Mouse (Mus musculus): ENCODE data around the gene Gdpgp1. TPM values are rescaled to one million over a fixed set of nuclear protein-coding genes. Genes with fewer than 3 reads are reported as not detected.

The Gdpgp1 gene
- polyA plus RNA-seq, 1 experiment: 5.3 TPM

DNA sequence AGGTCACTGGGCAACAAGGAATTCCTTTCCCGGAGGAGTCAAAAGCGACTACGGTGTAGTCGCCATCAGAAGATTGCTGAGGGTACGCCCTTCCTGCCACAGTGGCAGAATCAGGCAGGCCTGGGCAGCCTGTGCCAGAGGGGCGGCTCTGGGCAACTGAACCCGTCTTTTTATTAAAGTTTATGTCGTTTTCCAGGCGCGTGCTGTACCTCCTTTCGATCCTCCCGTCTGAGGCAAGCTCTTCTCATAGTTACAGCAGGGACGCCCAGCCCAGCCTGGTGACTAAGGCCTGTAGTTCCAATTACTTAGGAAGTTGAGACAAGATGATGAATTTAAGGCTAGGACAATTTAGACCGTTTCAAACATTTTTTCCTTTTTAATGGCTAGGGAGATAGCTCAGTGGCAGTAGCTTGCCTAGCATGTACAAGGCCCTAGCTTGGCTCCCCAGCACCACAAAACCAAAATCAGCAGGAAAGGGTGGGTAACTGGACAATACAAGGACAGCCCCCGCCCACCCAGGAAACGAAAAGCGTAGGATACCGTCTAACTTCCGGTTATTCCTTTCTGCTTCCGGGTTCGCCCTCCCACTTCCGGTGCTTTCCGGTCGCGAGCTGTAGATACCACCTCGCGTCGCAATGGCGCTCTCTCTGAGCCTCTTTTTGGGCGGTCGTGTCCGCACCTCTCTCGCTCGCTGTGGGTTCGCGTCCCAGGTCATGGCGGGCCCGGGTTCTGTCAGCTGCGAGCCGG lies 28.1 kb downstream of the Gdpgp1 start, which contains the start of gene Ngrn:
Gene Ngrn, plus strand, starts transcription at position 591 of the 747 bp plus-strand sequence.
- peak; percentile 87; the same call in 1 of the 2 replicates for TF ChIP-seq POLR2A (IDR thresholded peaks at IDR 0.05; ENCODE audit: control insufficient read depth, extremely low read depth, insufficient read depth, low read length, poor library complexity)
- no peak for TF ChIP-seq CTCF (IDR thresholded peaks at IDR 0.05; ENCODE audit: borderline replicate concordance, control insufficient read depth, extremely low read depth, insufficient read depth, low read length, poor library complexity)
- Histone ChIP-seq H3K4me3 (ENCODE audit: control insufficient read depth, insufficient read depth, low read length) (peak within 1 kb of the TSS; percentile 77), H3K27me3 (ENCODE audit: control insufficient read depth, insufficient read depth, low read length) (no peaks in the 10 kb centered on the region), H3K4me1 (replicated peaks; ENCODE audit: control insufficient read depth, insufficient read depth, low read length) (0 out of 2 replicates have a peak, but pooled peaks cover 8% of the 10 kb centered on the region), H3K36me3 (ENCODE audit: control insufficient read depth, insufficient read depth, low read length) (peaks cover 18% of the 10 kb centered on the region), H3K27ac (ENCODE audit: control insufficient read depth, insufficient read depth, low read length) (peak within 1 kb of the TSS; percentile 40; the same call in 1 of the 2 replicates)
- peak; percentile 83 for DNase-seq
- 30% methylated on average over 40 of the region's 40 CpGs for WGBS

DNA sequence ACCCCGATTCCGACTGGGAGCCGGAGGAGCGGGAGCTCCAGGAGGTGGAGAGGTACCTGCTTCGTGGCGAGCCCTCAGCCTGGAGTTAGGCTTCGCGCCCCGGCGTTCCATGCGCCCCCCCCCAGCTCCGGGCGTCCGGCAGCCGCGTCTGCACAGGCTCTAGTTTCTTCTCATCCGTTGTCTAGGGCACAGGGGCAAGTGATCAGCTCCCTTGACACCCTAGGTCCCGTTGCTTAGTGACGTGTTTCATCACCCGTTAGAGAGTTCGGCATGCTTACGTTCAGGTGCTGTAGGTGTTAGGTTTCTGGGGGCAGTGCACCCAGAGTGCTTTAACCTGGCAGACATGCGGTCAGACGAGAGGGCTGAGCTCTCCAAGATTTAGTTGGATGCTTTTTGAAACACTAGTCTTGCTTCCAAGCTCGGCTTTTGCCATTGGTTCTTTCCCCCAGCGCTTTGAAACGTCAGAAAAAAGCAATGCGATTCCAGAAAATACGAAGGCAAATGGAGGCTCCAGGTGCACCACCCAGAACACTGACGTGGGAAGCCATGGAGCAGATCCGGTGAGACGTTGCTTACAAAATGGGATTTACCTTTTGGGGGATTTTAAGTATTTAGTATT lies 28.8 kb downstream of the Gdpgp1 start:
- Histone ChIP-seq H3K4me1 (replicated peaks; ENCODE audit: control insufficient read depth, insufficient read depth, low read length) (0 out of 2 replicates have a peak, but pooled peaks cover 8% of the 10 kb centered on the region), H3K36me3 (ENCODE audit: control insufficient read depth, insufficient read depth, low read length) (peaks cover 24% of the 10 kb centered on the region), H3K27ac (ENCODE audit: control insufficient read depth, insufficient read depth, low read length) (no peak overlapping the region), H3K4me3 (ENCODE audit: control insufficient read depth, insufficient read depth, low read length) (peak overlapping the region; percentile 77), H3K27me3 (ENCODE audit: control insufficient read depth, insufficient read depth, low read length) (no peaks in the 10 kb centered on the region)
- 1% methylated on average over 32 of the region's 32 CpGs for WGBS
- no peak for DNase-seq
- TF ChIP-seq CTCF (IDR thresholded peaks at IDR 0.05; ENCODE audit: borderline replicate concordance, control insufficient read depth, extremely low read depth, insufficient read depth, low read length, poor library complexity): no peak; the same call in 1 of the 2 replicates
- no peak; the same call in 1 of the 2 replicates for TF ChIP-seq POLR2A (IDR thresholded peaks at IDR 0.05; ENCODE audit: control insufficient read depth, extremely low read depth, insufficient read depth, low read length, poor library complexity)

- WGBS: 96% methylated on average over 12 of the region's 12 CpGs
- DNase-seq: no peak
- Histone ChIP-seq H3K36me3 (ENCODE audit: control insufficient read depth, insufficient read depth, low read length) (peaks cover 24% of the 10 kb centered on the region), H3K27me3 (ENCODE audit: control insufficient read depth, insufficient read depth, low read length) (no peaks in the 10 kb centered on the region), H3K27ac (ENCODE audit: control insufficient read depth, insufficient read depth, low read length) (no peak overlapping the region), H3K4me1 (replicated peaks; ENCODE audit: control insufficient read depth, insufficient read depth, low read length) (peaks cover 11% of the 10 kb centered on the region), H3K4me3 (ENCODE audit: control insufficient read depth, insufficient read depth, low read length) (no peak overlapping the region)
- TF ChIP-seq CTCF (IDR thresholded peaks at IDR 0.05; ENCODE audit: borderline replicate concordance, control insufficient read depth, extremely low read depth, insufficient read depth, low read length, poor library complexity) (no peak), POLR2A (IDR thresholded peaks at IDR 0.05; ENCODE audit: control insufficient read depth, extremely low read depth, insufficient read depth, low read length, poor library complexity) (no peak)
Measured at GRCm38 (mm10) chr7:80264606-80265005, 31.9 kb downstream of the Gdpgp1 start.

- Histone ChIP-seq H3K27me3 (ENCODE audit: control insufficient read depth, insufficient read depth, low read length) (no peaks in the 10 kb centered on the region), H3K27ac (ENCODE audit: control insufficient read depth, insufficient read depth, low read length) (no peak overlapping the region), H3K36me3 (ENCODE audit: control insufficient read depth, insufficient read depth, low read length) (peaks cover 24% of the 10 kb centered on the region), H3K4me3 (ENCODE audit: control insufficient read depth, insufficient read depth, low read length) (no peak overlapping the region), H3K4me1 (replicated peaks; ENCODE audit: control insufficient read depth, insufficient read depth, low read length) (peaks cover 6% of the 10 kb centered on the region)
- DNase-seq: no peak
- no peak for TF ChIP-seq CTCF (IDR thresholded peaks at IDR 0.05; ENCODE audit: borderline replicate concordance, control insufficient read depth, extremely low read depth, insufficient read depth, low read length, poor library complexity)
- TF ChIP-seq POLR2A (IDR thresholded peaks at IDR 0.05; ENCODE audit: control insufficient read depth, extremely low read depth, insufficient read depth, low read length, poor library complexity): no peak
- 97% methylated on average over 1 of the region's 1 CpGs for WGBS
Measured at GRCm38 (mm10) chr7:80267764-80268163, 35.1 kb downstream of the Gdpgp1 start.

DNA sequence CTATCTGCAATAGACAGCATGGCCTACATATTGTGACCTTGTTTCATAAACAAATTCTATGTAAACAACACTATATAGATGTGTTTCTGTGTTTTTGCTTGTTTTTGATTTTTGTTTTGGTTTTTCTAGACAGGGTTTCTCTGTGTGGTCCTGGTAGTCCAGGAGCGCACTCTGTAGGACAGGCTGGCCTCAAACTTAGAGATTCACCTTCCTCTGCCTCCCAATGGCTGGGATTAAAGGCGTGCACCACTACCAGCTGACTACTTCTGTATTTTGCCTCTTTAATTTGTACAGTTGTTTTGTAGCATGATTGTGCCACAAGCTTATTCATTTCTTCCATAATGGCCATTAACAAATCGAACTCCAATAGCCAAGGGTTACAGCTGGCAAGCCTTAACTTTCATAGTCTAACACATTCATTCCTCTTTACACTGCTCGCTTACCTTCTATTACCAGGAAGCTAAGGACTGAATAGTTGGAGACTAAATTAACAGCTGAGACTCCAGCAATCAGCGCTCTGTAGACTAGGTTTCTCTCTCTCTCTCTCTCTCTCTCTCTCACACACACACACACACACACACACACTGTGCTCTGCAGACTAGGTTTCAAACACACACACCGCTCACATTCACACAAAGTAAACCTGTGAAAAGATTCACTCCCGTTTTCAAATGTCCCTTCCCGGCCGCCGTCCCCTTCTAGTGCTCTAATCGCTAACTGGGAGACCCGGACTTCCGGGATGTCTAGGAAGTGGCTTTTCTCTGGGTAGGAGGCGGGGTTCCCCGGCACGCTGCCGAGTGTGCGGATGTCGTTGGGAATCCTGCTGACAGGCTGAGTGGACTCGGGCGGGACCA lies 36.5 kb downstream of the Gdpgp1 start, which contains the start of gene Vps33b:
Gene Vps33b, plus strand, starts transcription at position 753 of the 854 bp plus-strand sequence.
- H3K36me3 ChIP-seq (ENCODE audit: control insufficient read depth, insufficient read depth, low read length): peaks cover 25% of the 10 kb centered on the region
- TF ChIP-seq CTCF (IDR thresholded peaks at IDR 0.05; ENCODE audit: borderline replicate concordance, control insufficient read depth, extremely low read depth, insufficient read depth, low read length, poor library complexity) (no peak), POLR2A (IDR thresholded peaks at IDR 0.05; ENCODE audit: control insufficient read depth, extremely low read depth, insufficient read depth, low read length, poor library complexity) (peak; percentile 59; the same call in 1 of the 2 replicates)
- WGBS: 3% methylated on average over 21 of the region's 21 CpGs
- peaks cover 6% of the 10 kb centered on the region for H3K4me1 ChIP-seq (replicated peaks; ENCODE audit: control insufficient read depth, insufficient read depth, low read length)
- DNase-seq: peak; percentile 97
- no peak within 1 kb of the TSS; the same call in none of the 2 replicates for H3K27ac ChIP-seq (ENCODE audit: control insufficient read depth, insufficient read depth, low read length)
- peak within 1 kb of the TSS; percentile 99 for H3K4me3 ChIP-seq (ENCODE audit: control insufficient read depth, insufficient read depth, low read length)
- no peaks in the 10 kb centered on the region for H3K27me3 ChIP-seq (ENCODE audit: control insufficient read depth, insufficient read depth, low read length)
